Mouse (Mus musculus) heart, embryonic 16.5 days (tissue): ENCODE data around the gene Spata1. TPM values are rescaled to one million over a fixed set of nuclear protein-coding genes. Genes with fewer than 3 reads are reported as not detected.

Experiments used
- ATAC-seq: fragments of 200-750 bp; cut with Nextera tagmentation; replicated peaks from 2 replicates; pipeline ENCODE4 v1.8.0; 2017; ENCODE audit warnings: moderate number of reproducible peaks; ENCODE audit not compliant: insufficient read depth, low FRiP score; ENCODE audit errors: extremely low read depth
- H3K27ac ChIP-seq: fragments of 300-500 bp; sonication (generic); 2 replicates; pipeline ENCODE4 v1.5.1; 2014; ENCODE audit warnings: mild to moderate bottlenecking, low read length, control low read depth, moderate library complexity
- H3K27me3 ChIP-seq: fragments of 300-500 bp; sonication (generic); 2 replicates; pipeline ENCODE4 v1.6.1; 2014; ENCODE audit warnings: low read length, mixed read lengths; ENCODE audit not compliant: control insufficient read depth, insufficient read depth
- H3K36me3 ChIP-seq: fragments of 300-500 bp; sonication (generic); 2 replicates; pipeline ENCODE4 v1.6.1; 2014; ENCODE audit not compliant: control insufficient read depth, insufficient read depth
- H3K4me1 ChIP-seq: fragments of 300-500 bp; sonication (generic); 2 replicates; pipeline ENCODE4 v1.6.1; 2014; ENCODE audit warnings: low read length, mixed read lengths; ENCODE audit not compliant: control insufficient read depth, insufficient read depth
- H3K4me2 ChIP-seq: fragments of 300-500 bp; sonication (generic); 2 replicates; pipeline ENCODE4 v1.6.1; 2014; ENCODE audit warnings: low read depth, mild to moderate bottlenecking, control low read depth, low read length
- H3K4me3 ChIP-seq: fragments of 300-500 bp; sonication (generic); 2 replicates; pipeline ENCODE4 v1.5.1; 2014; ENCODE audit warnings: mild to moderate bottlenecking, control low read depth, low read length
- H3K9ac ChIP-seq: fragments of 300-500 bp; sonication (generic); 2 replicates; pipeline ENCODE4 v1.6.1; 2014; ENCODE audit warnings: low read length, control low read depth
- H3K9me3 ChIP-seq: fragments of 300-500 bp; sonication (generic); replicated peaks from 2 replicates; pipeline ENCODE4 v1.6.1; 2016; ENCODE audit warnings: low read length; ENCODE audit not compliant: control insufficient read depth
- WGBS: fragments of 180-500 bp; shearing (Covaris S2); extraction: QIAGEN DNeasy Blood & Tissue Kit; methylation state at CpG from one replicate; pipeline ENCODE4 v1.1.7; 2014; 5-methylcytosine and 5-hydroxymethylcytosine counted together
- polyA plus RNA-seq: library from polyadenylated mRNA; unstranded; fragments of >200 nt; fragmentation: Nextera tagmentation; extraction: Ambion mirVana; gene quantifications from 2 replicates; pipeline ENCODE4 v1.2.1, GENCODE M21; 2015

Spata1 gene
- polyA plus RNA-seq, result 5.2 and 5.6 TPM in 2 replicates

- H3K4me3 ChIP-seq, result peak within 1 kb of the TSS; percentile 97
- WGBS, result 1% methylated on average over 74 of the region's 88 CpGs
- ATAC-seq, result peak; percentile 96
Measured at GRCm38 (mm10) chr3:146499431-146500002, at the start of gene Spata1, which contains the start of gene Gng5. Gene Spata1 (minus strand): TSS chr3:146499753. Gene Gng5 (plus strand): TSS chr3:146499807.

GRCm38 (mm10) chr3:146543632-146544031 is 44.1 kb upstream of the Spata1 start:
- Histone ChIP-seq H3K9me3 (no peaks in the 10 kb centered on the region), H3K4me2 (no peak overlapping the region), H3K4me1 (no peaks in the 10 kb centered on the region), H3K9ac (no peak overlapping the region), H3K27ac (no peak overlapping the region), H3K27me3 (no peaks in the 10 kb centered on the region), H3K4me3 (no peak overlapping the region), H3K36me3 (no peaks in the 10 kb centered on the region)
- 37% methylated on average over 1 of the region's 1 CpGs for WGBS
- ATAC-seq, result no peak

More at GRCm38 (mm10) chr3:146499431-146500002, at the start of gene Spata1, which contains the start of gene Gng5:
- peaks cover 32% of the 10 kb centered on the region for H3K4me1 ChIP-seq
- H3K27me3 ChIP-seq, result no peaks in the 10 kb centered on the region
- no peaks in the 10 kb centered on the region for H3K9me3 ChIP-seq
- H3K4me2 ChIP-seq, result peak within 1 kb of the TSS; percentile 77
- peak within 1 kb of the TSS; percentile 99 for H3K27ac ChIP-seq
- H3K36me3 ChIP-seq, result peaks cover 10% of the 10 kb centered on the region
- H3K9ac ChIP-seq, result peak within 1 kb of the TSS; percentile 99

GRCm38 (mm10) chr3:146540521-146541273 is 41.1 kb upstream of the Spata1 start:
- WGBS, result 59% methylated on average over 4 of the region's 4 CpGs
- H3K4me3 ChIP-seq, result no peak overlapping the region

GRCm38 (mm10) chr3:146534986-146535385 is 35.4 kb upstream of the Spata1 start:
- Histone ChIP-seq H3K4me3 (no peak overlapping the region), H3K27ac (no peak overlapping the region), H3K9me3 (no peaks in the 10 kb centered on the region), H3K36me3 (no peaks in the 10 kb centered on the region), H3K9ac (no peak overlapping the region), H3K4me2 (no peak overlapping the region), H3K4me1 (no peaks in the 10 kb centered on the region), H3K27me3 (no peaks in the 10 kb centered on the region)
- ATAC-seq, result no peak
- WGBS, result 61% methylated on average over 6 of the region's 6 CpGs

More at GRCm38 (mm10) chr3:146540521-146541273, 41.1 kb upstream of the Spata1 start:
- Histone ChIP-seq H3K9me3 (no peaks in the 10 kb centered on the region), H3K4me1 (no peaks in the 10 kb centered on the region), H3K36me3 (no peaks in the 10 kb centered on the region), H3K9ac (no peak overlapping the region), H3K27ac (no peak overlapping the region), H3K27me3 (no peaks in the 10 kb centered on the region), H3K4me2 (no peak overlapping the region)
- no peak for ATAC-seq

GRCm38 (mm10) chr3:146528335-146528734 is 28.8 kb upstream of the Spata1 start:
- ATAC-seq, result no peak
- WGBS, result 48% methylated on average over 2 of the region's 2 CpGs
- no peak overlapping the region for H3K4me2 ChIP-seq
- no peak overlapping the region for H3K9ac ChIP-seq
- H3K27me3 ChIP-seq, result no peaks in the 10 kb centered on the region
- no peak overlapping the region for H3K27ac ChIP-seq
- H3K4me3 ChIP-seq, result no peak overlapping the region
- H3K9me3 ChIP-seq, result no peaks in the 10 kb centered on the region
- H3K36me3 ChIP-seq, result no peaks in the 10 kb centered on the region
- no peaks in the 10 kb centered on the region for H3K4me1 ChIP-seq

GRCm38 (mm10) chr3:146521652-146522020 is 22.1 kb upstream of the Spata1 start:
- 10% methylated on average over 8 of the region's 8 CpGs for WGBS
- Histone ChIP-seq H3K9ac (peak overlapping the region; percentile 93), H3K4me2 (peak overlapping the region; percentile 89), H3K36me3 (peaks cover 17% of the 10 kb centered on the region), H3K4me1 (peaks cover 7% of the 10 kb centered on the region; the same call in 1 of the 2 replicates), H3K4me3 (peak overlapping the region; percentile 82), H3K27ac (peak overlapping the region; percentile 99), H3K27me3 (no peaks in the 10 kb centered on the region), H3K9me3 (no peaks in the 10 kb centered on the region)
- no peak for ATAC-seq

- H3K27me3 ChIP-seq, result no peaks in the 10 kb centered on the region
- H3K4me3 ChIP-seq, result peak within 1 kb of the TSS; percentile 82
- no peaks in the 10 kb centered on the region for H3K9me3 ChIP-seq
- H3K36me3 ChIP-seq, result peaks cover 17% of the 10 kb centered on the region
- WGBS, result under 1% methylated on average over 61 of the region's 82 CpGs
- peak within 1 kb of the TSS; percentile 89 for H3K4me2 ChIP-seq
- peaks cover 7% of the 10 kb centered on the region; the same call in 1 of the 2 replicates for H3K4me1 ChIP-seq
- H3K27ac ChIP-seq, result peak within 1 kb of the TSS; percentile 99
- ATAC-seq, result peak; percentile 94
- H3K9ac ChIP-seq, result peak within 1 kb of the TSS; percentile 93
Measured at GRCm38 (mm10) chr3:146520798-146521651, 21.5 kb upstream of the Spata1 start, which contains the start of gene Rpf1. Gene Rpf1 (minus strand): TSS chr3:146521429.

GRCm38 (mm10) chr3:146520226-146520797 is 20.8 kb upstream of the Spata1 start:
- ATAC-seq, result no peak
- 30% methylated on average over 5 of the region's 5 CpGs for WGBS
- Histone ChIP-seq H3K4me3 (peak overlapping the region; percentile 82), H3K27ac (peak overlapping the region; percentile 99), H3K4me1 (peaks cover 7% of the 10 kb centered on the region; the same call in 1 of the 2 replicates), H3K9ac (peak overlapping the region; percentile 93), H3K4me2 (peak overlapping the region; percentile 89), H3K27me3 (no peaks in the 10 kb centered on the region), H3K36me3 (peaks cover 17% of the 10 kb centered on the region), H3K9me3 (no peaks in the 10 kb centered on the region)
